Mouse (Mus musculus): ENCODE results near the gene Dst. TPM values are rescaled to one million over a fixed set of nuclear protein-coding genes. Genes with fewer than 3 reads are reported as not detected.

The Dst gene
- polyA plus RNA-seq, 1 experiment from 2014 or later, result 13.4 TPM

DNA sequence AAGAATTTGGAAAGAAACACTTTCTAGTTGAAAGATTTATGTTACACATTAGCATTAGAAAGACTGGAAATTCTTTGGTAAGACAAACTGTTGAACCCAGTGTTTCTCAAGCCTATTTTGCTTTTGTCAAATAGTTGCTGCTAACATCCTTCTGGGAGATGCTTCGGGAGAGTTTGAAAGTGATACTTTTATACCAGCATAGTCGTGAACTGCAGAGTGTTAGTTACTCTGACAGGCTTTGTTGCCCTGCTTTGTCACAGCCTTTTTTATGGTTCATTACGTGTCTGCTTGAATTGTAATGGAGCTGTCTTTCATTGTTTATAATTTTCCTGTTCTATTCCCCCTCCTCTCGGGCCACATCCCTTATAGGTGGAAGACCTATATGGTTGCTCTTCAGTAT is 192.4 kb downstream of the Dst start:
- ATAC-seq (ENCODE audit: low read depth), result no peak
- WGBS, result 52% methylated on average over 4 of the region's 4 CpGs
- Histone ChIP-seq H3K27me3 (ENCODE audit: control insufficient read depth, insufficient read depth, low read depth, low read length) (no peaks in the 10 kb centered on the region), H3K4me2 (ENCODE audit: low read depth, low read length) (no peak overlapping the region), H3K4me1 (replicated peaks; ENCODE audit: control insufficient read depth, insufficient read depth, low read length) (peaks cover 3% of the 10 kb centered on the region; the same call in 1 of the 2 replicates), H3K9me3 (ENCODE audit: control insufficient read depth, low read length) (no peaks in the 10 kb centered on the region), H3K9ac (ENCODE audit: low read length) (no peak overlapping the region), H3K36me3 (ENCODE audit: control insufficient read depth, insufficient read depth, low read length) (no peaks in the 10 kb centered on the region), H3K4me3 (ENCODE audit: low read length) (no peak overlapping the region), H3K27ac (ENCODE audit: low read length) (no peak overlapping the region)

DNA sequence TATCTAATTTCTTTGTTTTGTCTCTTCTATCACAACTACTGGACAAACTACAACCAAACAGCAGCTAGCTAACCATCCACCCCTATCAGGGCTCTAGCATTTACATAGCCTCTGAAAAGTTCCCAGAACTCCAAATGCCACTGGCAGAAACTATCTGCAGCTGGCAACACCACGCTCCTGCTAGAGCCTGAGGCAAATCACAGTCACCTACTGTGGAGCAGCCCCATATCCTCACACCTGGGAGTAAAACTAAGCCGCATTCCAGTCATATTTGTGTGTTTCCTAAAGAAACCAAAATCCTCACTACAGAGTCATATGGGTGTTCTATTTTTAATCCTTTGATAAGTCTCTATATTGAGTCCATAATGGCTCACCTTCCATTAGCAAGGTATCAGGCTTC is 194.6 kb downstream of the Dst start:
- Histone ChIP-seq H3K4me1 (replicated peaks; ENCODE audit: control insufficient read depth, insufficient read depth, low read length) (peaks cover 3% of the 10 kb centered on the region; the same call in 1 of the 2 replicates), H3K27ac (ENCODE audit: low read length) (no peak overlapping the region), H3K4me3 (ENCODE audit: low read length) (no peak overlapping the region), H3K9ac (ENCODE audit: low read length) (no peak overlapping the region), H3K36me3 (ENCODE audit: control insufficient read depth, insufficient read depth, low read length) (no peaks in the 10 kb centered on the region), H3K4me2 (ENCODE audit: low read depth, low read length) (no peak overlapping the region), H3K9me3 (ENCODE audit: control insufficient read depth, low read length) (no peaks in the 10 kb centered on the region), H3K27me3 (ENCODE audit: control insufficient read depth, insufficient read depth, low read depth, low read length) (no peaks in the 10 kb centered on the region)
- 85% methylated on average over 2 of the region's 2 CpGs for WGBS
- ATAC-seq (ENCODE audit: low read depth), result no peak

DNA sequence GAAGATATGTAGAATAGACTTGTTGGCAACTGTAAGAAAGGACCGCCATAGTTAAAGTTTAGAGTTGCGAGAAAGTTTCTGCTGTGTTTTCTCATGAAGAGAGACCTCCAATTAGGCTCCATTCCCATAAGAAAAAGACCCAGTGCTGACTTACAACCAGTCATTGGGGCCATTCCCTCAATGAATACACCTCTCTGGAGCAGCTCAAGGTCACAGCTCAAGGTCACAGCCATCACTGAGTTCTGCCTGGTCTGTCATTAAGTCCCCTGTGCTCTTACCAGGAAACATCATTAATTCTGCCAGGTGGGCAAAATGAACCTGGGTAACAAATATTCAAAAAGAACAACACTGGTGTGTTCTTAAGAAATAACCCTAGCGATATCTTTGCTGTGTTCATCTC is 195.2 kb downstream of the Dst start:
- H3K4me3 ChIP-seq (ENCODE audit: low read length), result no peak overlapping the region
- 73% methylated on average over 3 of the region's 3 CpGs for WGBS

DNA sequence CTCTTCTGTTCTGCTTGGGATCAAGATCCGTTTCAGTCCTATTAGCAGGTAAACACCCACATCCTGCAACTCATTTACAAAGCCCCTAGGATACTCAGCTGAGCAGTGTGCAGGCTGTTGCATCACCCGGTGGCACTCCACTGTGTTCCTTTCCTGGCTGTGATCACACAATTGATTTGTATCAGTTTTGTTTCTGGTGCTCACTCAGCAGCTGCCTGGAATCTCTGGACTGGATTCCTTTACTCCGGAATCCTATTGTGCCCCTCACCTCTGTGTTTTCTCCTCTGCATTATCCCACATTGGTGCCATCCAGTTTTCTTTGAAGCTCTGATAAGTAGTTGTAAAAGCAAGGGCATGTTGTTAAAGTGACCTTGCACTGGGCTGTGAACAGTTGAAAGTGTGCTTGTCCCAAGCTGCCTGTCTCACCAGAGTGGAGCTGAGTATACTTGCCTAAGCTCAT is 195.7 kb downstream of the Dst start:
- no peak overlapping the region for H3K27ac ChIP-seq (ENCODE audit: low read length)
- H3K4me2 ChIP-seq (ENCODE audit: low read depth, low read length), result peak overlapping the region; percentile 20; the same call in 1 of the 2 replicates
- no peaks in the 10 kb centered on the region for H3K9me3 ChIP-seq (ENCODE audit: control insufficient read depth, low read length)
- peaks cover 3% of the 10 kb centered on the region; the same call in 1 of the 2 replicates for H3K4me1 ChIP-seq (replicated peaks; ENCODE audit: control insufficient read depth, insufficient read depth, low read length)
- no peaks in the 10 kb centered on the region for H3K27me3 ChIP-seq (ENCODE audit: control insufficient read depth, insufficient read depth, low read depth, low read length)
- H3K36me3 ChIP-seq (ENCODE audit: control insufficient read depth, insufficient read depth, low read length), result no peaks in the 10 kb centered on the region
- H3K9ac ChIP-seq (ENCODE audit: low read length), result no peak overlapping the region; the same call in 1 of the 2 replicates
- no peak overlapping the region for H3K4me3 ChIP-seq (ENCODE audit: low read length)
- no peak for ATAC-seq (ENCODE audit: low read depth)
- WGBS, result 6% methylated on average over 3 of the region's 3 CpGs

More for the DNA sequence above, 195.2 kb downstream of the Dst start:
- Histone ChIP-seq H3K36me3 (ENCODE audit: control insufficient read depth, insufficient read depth, low read length) (no peaks in the 10 kb centered on the region), H3K27me3 (ENCODE audit: control insufficient read depth, insufficient read depth, low read depth, low read length) (no peaks in the 10 kb centered on the region), H3K9me3 (ENCODE audit: control insufficient read depth, low read length) (no peaks in the 10 kb centered on the region), H3K4me1 (replicated peaks; ENCODE audit: control insufficient read depth, insufficient read depth, low read length) (peaks cover 3% of the 10 kb centered on the region; the same call in 1 of the 2 replicates), H3K9ac (ENCODE audit: low read length) (no peak overlapping the region), H3K4me2 (ENCODE audit: low read depth, low read length) (no peak overlapping the region), H3K27ac (ENCODE audit: low read length) (no peak overlapping the region)
- ATAC-seq (ENCODE audit: low read depth), result no peak

DNA sequence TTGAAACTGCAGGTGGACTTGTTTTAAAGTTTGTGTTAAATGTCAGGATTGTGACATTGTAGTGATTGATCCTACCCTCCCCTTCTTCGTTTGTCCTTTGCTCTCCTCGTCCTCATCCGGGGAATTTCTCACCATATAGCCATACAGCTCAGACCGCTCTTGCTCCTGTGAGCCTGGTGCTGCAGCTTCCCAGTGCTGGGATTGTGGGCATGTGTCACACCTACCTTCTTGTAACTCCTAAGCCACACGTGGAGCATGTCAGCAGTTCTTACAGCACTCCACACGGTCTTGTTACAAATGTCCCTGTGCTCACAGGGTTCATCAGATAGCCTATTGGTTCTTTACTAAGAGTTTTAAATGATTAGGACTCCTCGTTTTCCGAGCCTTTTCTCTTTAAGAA is 196.8 kb downstream of the Dst start:
- Histone ChIP-seq H3K4me1 (replicated peaks; ENCODE audit: control insufficient read depth, insufficient read depth, low read length) (peaks cover 3% of the 10 kb centered on the region; the same call in 1 of the 2 replicates), H3K36me3 (ENCODE audit: control insufficient read depth, insufficient read depth, low read length) (no peaks in the 10 kb centered on the region), H3K27me3 (ENCODE audit: control insufficient read depth, insufficient read depth, low read depth, low read length) (no peaks in the 10 kb centered on the region), H3K9ac (ENCODE audit: low read length) (no peak overlapping the region), H3K9me3 (ENCODE audit: control insufficient read depth, low read length) (no peaks in the 10 kb centered on the region), H3K4me3 (ENCODE audit: low read length) (no peak overlapping the region), H3K27ac (ENCODE audit: low read length) (no peak overlapping the region), H3K4me2 (ENCODE audit: low read depth, low read length) (no peak overlapping the region)
- WGBS, result 17% methylated on average over 8 of the region's 8 CpGs
- peak; percentile 49; the same call in 1 of the 2 replicates for ATAC-seq (ENCODE audit: low read depth)

DNA sequence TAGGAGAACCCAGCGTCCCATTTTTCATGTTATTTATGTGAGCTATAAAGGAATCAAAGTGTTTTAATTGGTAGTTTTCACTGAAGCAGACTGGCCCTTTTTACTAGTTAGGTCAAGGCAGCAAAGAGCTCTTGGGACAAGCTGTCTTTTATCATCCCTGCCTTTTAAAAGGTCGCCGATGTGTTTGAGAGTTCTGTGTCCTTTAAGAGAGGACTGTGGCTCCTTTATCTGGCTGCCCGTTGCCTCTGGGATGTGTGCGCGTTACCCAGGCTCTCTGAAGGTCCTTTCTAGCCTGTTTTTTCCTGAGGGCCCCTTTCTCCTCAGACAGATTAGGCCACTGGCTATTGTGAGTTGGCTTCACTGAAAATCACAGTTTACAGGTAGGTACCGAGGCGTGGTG is 198.6 kb downstream of the Dst start:
- Histone ChIP-seq H3K4me2 (ENCODE audit: low read depth, low read length) (no peak overlapping the region), H3K27me3 (ENCODE audit: control insufficient read depth, insufficient read depth, low read depth, low read length) (no peaks in the 10 kb centered on the region), H3K27ac (ENCODE audit: low read length) (no peak overlapping the region), H3K4me3 (ENCODE audit: low read length) (no peak overlapping the region), H3K36me3 (ENCODE audit: control insufficient read depth, insufficient read depth, low read length) (no peaks in the 10 kb centered on the region), H3K9me3 (ENCODE audit: control insufficient read depth, low read length) (no peaks in the 10 kb centered on the region), H3K9ac (ENCODE audit: low read length) (no peak overlapping the region), H3K4me1 (replicated peaks; ENCODE audit: control insufficient read depth, insufficient read depth, low read length) (peaks cover 8% of the 10 kb centered on the region; the same call in 1 of the 2 replicates)
- WGBS, result 37% methylated on average over 8 of the region's 8 CpGs
- no peak for ATAC-seq (ENCODE audit: low read depth)

DNA sequence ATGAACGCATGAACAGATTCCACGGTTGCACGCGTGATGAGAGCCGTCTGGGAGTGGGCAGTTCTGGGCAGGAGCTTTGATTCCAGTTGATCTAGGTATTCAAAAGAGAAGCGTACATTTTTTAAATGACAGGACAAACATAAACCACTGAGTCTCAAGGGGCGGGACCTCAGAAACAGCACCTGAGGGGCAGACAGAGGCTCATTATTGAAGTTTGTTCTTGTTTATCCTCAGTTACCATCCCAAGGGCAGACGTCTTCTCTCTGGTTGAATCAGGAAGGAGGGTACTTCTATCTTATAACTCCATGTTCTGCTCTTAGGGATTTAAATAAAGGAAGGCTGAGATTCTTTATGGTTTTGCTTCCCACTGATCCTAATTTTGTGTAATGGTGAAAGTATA is 199.1 kb downstream of the Dst start:
- H3K4me1 ChIP-seq (replicated peaks; ENCODE audit: control insufficient read depth, insufficient read depth, low read length), result peaks cover 8% of the 10 kb centered on the region; the same call in 1 of the 2 replicates
- no peaks in the 10 kb centered on the region for H3K9me3 ChIP-seq (ENCODE audit: control insufficient read depth, low read length)
- ATAC-seq (ENCODE audit: low read depth), result no peak
- WGBS, result 57% methylated on average over 8 of the region's 8 CpGs
- H3K9ac ChIP-seq (ENCODE audit: low read length), result no peak overlapping the region
- H3K4me2 ChIP-seq (ENCODE audit: low read depth, low read length), result no peak overlapping the region
- no peak overlapping the region for H3K4me3 ChIP-seq (ENCODE audit: low read length)
- no peaks in the 10 kb centered on the region for H3K27me3 ChIP-seq (ENCODE audit: control insufficient read depth, insufficient read depth, low read depth, low read length)
- H3K36me3 ChIP-seq (ENCODE audit: control insufficient read depth, insufficient read depth, low read length), result no peaks in the 10 kb centered on the region
- H3K27ac ChIP-seq (ENCODE audit: low read length), result no peak overlapping the region

DNA sequence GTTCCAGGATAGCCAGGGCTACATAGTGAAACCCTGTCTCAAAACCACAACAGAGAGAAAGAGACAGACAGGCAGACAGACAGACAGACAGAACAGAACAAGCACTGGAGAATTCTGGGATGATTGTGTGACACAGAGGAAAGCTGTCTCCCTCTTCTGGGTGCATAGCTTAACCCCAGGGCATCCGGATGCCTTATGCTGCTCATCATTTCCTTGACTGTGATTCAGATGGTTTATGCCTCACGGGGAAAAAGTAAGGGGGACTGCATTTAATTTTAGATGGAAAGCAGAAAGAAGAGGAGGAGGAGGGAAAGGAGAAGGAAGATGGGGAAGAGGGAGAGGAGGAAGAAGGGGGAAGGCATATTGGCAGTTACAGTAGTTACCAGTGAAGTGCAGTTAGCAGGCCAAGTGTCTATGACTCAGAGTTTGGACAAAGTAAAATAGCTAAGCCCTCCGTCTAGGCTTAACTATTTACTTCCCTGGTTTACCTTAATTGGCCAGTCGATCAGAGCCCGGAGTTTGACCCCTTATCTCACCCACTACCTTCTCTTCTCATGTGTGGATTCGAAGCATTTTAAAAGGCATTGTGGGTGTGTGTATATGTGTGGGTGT is 201.7 kb downstream of the Dst start:
- ATAC-seq (ENCODE audit: low read depth), result no peak
- Histone ChIP-seq H3K9ac (ENCODE audit: low read length) (no peak overlapping the region), H3K4me1 (replicated peaks; ENCODE audit: control insufficient read depth, insufficient read depth, low read length) (0 out of 2 replicates have a peak, but pooled peaks cover 5% of the 10 kb centered on the region), H3K27ac (ENCODE audit: low read length) (no peak overlapping the region), H3K9me3 (ENCODE audit: control insufficient read depth, low read length) (no peaks in the 10 kb centered on the region), H3K27me3 (ENCODE audit: control insufficient read depth, insufficient read depth, low read depth, low read length) (no peaks in the 10 kb centered on the region), H3K36me3 (ENCODE audit: control insufficient read depth, insufficient read depth, low read length) (no peaks in the 10 kb centered on the region), H3K4me2 (ENCODE audit: low read depth, low read length) (no peak overlapping the region), H3K4me3 (ENCODE audit: low read length) (no peak overlapping the region)
- 54% methylated on average over 6 of the region's 6 CpGs for WGBS

DNA sequence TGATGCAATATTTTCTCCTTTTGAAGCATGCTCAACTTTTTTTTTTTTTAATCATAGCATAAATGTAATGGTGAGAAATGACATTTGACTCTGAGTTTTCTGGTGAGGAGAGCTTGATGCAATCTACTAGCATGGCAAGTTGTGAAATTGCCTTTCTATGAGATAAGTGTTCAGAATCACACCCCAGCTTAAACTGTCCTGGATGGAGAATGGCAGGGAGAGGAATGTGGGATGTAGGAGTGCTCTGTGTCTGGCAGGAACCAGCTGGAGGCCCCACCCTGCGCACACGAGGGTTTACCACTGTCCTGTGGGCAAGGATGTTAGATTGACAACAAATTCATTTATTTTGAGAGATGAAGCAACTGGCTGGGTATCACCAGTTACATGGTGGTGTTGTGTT is 202.8 kb downstream of the Dst start:
- Histone ChIP-seq H3K4me3 (ENCODE audit: low read length) (no peak overlapping the region), H3K27ac (ENCODE audit: low read length) (no peak overlapping the region), H3K4me1 (replicated peaks; ENCODE audit: control insufficient read depth, insufficient read depth, low read length) (0 out of 2 replicates have a peak, but pooled peaks cover 5% of the 10 kb centered on the region), H3K9me3 (ENCODE audit: control insufficient read depth, low read length) (no peaks in the 10 kb centered on the region), H3K27me3 (ENCODE audit: control insufficient read depth, insufficient read depth, low read depth, low read length) (no peaks in the 10 kb centered on the region), H3K4me2 (ENCODE audit: low read depth, low read length) (no peak overlapping the region), H3K36me3 (ENCODE audit: control insufficient read depth, insufficient read depth, low read length) (no peaks in the 10 kb centered on the region), H3K9ac (ENCODE audit: low read length) (no peak overlapping the region)
- 51% methylated on average over 2 of the region's 2 CpGs for WGBS
- peak; percentile 65; the same call in 1 of the 2 replicates for ATAC-seq (ENCODE audit: low read depth)
